Mouse (Mus musculus) retina, adult 2 months (tissue): ENCODE results near the gene Pramef17.
"Not testable (repeated sequence)": the region's sequence is repeated elsewhere in the genome, so short reads cannot be mapped to it uniquely, and the experiment has no call there.

ENCODE experiments used
- DNase-seq: peaks from one replicate; pipeline ENCODE4 v3.0.0-alpha.2; 2012; ENCODE audit warnings: low read depth, low spot score

The Pramef17 gene

GRCm38 (mm10) chr4:143994269-143994668, at the start of gene Pramef17:
Gene Pramef17 (minus strand): TSS chr4:143994369.
- DNase-seq, result not testable (repeated sequence)

GRCm38 (mm10) chr4:143988126-143988525, 6.0 kb downstream of the Pramef17 start:
- DNase-seq, result not testable (repeated sequence)

GRCm38 (mm10) chr4:143987475-143987941, 6.7 kb downstream of the Pramef17 start:
- DNase-seq, result not testable (repeated sequence)

GRCm38 (mm10) chr4:143985733-143986132, 8.4 kb downstream of the Pramef17 start:
- DNase-seq, result not testable (repeated sequence)

GRCm38 (mm10) chr4:143985165-143985564, 9.0 kb downstream of the Pramef17 start:
- DNase-seq, result not testable (repeated sequence)

- not testable (repeated sequence) for DNase-seq
Measured at GRCm38 (mm10) chr4:143983446-143983845, 10.7 kb downstream of the Pramef17 start.

GRCm38 (mm10) chr4:143966850-143967249, 27.3 kb downstream of the Pramef17 start, which contains the start of gene Gm13101:
Gene Gm13101 (minus strand): TSS chr4:143966950.
- DNase-seq, result not testable (repeated sequence)

GRCm38 (mm10) chr4:143950916-143951315, 43.3 kb downstream of the Pramef17 start, which contains the start of gene Pramef25:
Gene Pramef25 (minus strand): TSS chr4:143951016.
- DNase-seq, result not testable (repeated sequence)
